Mouse (Mus musculus) lung, postnatal 0 days (tissue): Measurements from ENCODE around the gene Miox. TPM values are rescaled to one million over a fixed set of nuclear protein-coding genes. Genes with fewer than 3 reads are reported as not detected.

Source experiments
- ATAC-seq: fragments of 200-750 bp; cut with Nextera tagmentation; 2 replicates; pipeline ENCODE4 v1.8.0; 2017; ENCODE audit warnings: moderate library complexity
- DNase-seq: peaks from one replicate; pipeline ENCODE4 v3.0.0-alpha.2; 2016; ENCODE audit warnings: low spot score
- H3K27ac ChIP-seq: fragments of 300-500 bp; sonication (generic); 2 replicates; pipeline ENCODE4 v1.5.1; 2014; ENCODE audit warnings: antibody characterized with exemption, mild to moderate bottlenecking, low read length, mixed read lengths
- H3K27me3 ChIP-seq: fragments of 300-500 bp; sonication (generic); replicated peaks from 2 replicates; pipeline ENCODE4 v1.6.1; 2014; ENCODE audit warnings: low read length, mixed read lengths; ENCODE audit not compliant: insufficient read depth
- H3K36me3 ChIP-seq: fragments of 300-500 bp; sonication (generic); 2 replicates; pipeline ENCODE4 v1.6.1; 2014; ENCODE audit warnings: low read length, mixed read lengths; ENCODE audit not compliant: insufficient read depth
- H3K4me1 ChIP-seq: fragments of 300-500 bp; sonication (generic); 2 replicates; pipeline ENCODE4 v1.6.1; 2014; ENCODE audit warnings: antibody characterized with exemption, low read depth, low read length, mixed read lengths; ENCODE audit not compliant: insufficient read depth
- H3K4me2 ChIP-seq: fragments of 300-500 bp; sonication (generic); replicated peaks from 2 replicates; pipeline ENCODE4 v1.6.1; 2014; ENCODE audit warnings: low read depth, mild to moderate bottlenecking, low read length, moderate library complexity, mixed read lengths
- H3K4me3 ChIP-seq: fragments of 300-500 bp; sonication (generic); 2 replicates; pipeline ENCODE4 v1.5.1; 2014; ENCODE audit warnings: low read depth, low read length
- H3K9ac ChIP-seq: fragments of 300-500 bp; sonication (generic); replicated peaks from 2 replicates; pipeline ENCODE4 v1.6.1; 2014; ENCODE audit warnings: low read depth, mild to moderate bottlenecking
- H3K9me3 ChIP-seq: fragments of 300-500 bp; sonication (generic); 2 replicates; pipeline ENCODE4 v1.6.1; 2016; ENCODE audit warnings: low read length, mixed read lengths
- CTCF ChIP-seq: IDR thresholded peaks from 2 replicates; pipeline ENCODE4 v1.5.1; 2016; ENCODE audit warnings: antibody characterized with exemption, mild to moderate bottlenecking
- EP300 ChIP-seq: IDR thresholded peaks from 2 replicates; pipeline ENCODE4 v1.6.1; 2016; ENCODE audit warnings: antibody characterized with exemption, mild to moderate bottlenecking, control low read depth
- WGBS: fragments of 180-500 bp; shearing (Covaris S2); extraction: QIAGEN DNeasy Blood & Tissue Kit; methylation state at CpG from one replicate; pipeline ENCODE4 v1.1.7; 2014; 5-methylcytosine and 5-hydroxymethylcytosine counted together
- polyA plus RNA-seq: library from polyadenylated mRNA; unstranded; fragments of >200 nt; fragmentation: Nextera tagmentation; extraction: Ambion mirVana; gene quantifications from 2 replicates; pipeline ENCODE4 v1.2.1, GENCODE M21; 2015

Gene Miox
- polyA plus RNA-seq, 1 experiment from 2014 or later = not detected

DNA sequence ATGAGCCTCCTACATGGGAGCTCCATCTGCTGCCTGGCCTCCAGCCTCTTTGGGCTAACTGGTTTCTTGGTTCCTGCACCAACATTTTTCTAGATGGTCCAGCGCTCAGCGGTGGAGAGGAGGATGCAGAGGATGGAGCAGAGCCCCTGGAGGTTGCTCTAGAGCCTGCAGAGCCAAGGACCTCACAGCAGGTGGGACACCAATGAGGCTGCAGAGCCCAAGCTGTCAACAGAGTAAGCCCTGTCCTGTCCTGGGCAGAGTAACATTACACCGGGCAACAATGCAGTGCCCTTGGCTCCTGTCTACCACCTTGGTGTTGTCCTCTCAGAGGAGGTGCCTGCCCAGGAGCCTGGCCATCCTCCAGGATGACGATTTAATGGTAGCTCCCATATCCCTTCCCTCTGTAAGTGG is 30.9 kb downstream of the Miox start:
- H3K4me3 ChIP-seq = no peak overlapping the region
- TF ChIP-seq CTCF (no peak), EP300 (no peak)
- no peak for ATAC-seq
- WGBS = 93% methylated on average over 4 of the region's 4 CpGs
- no peaks in the 10 kb centered on the region for H3K4me1 ChIP-seq
- no peak overlapping the region for H3K9ac ChIP-seq
- no peak overlapping the region for H3K4me2 ChIP-seq
- H3K27ac ChIP-seq = no peak overlapping the region
- no peak for DNase-seq
- H3K27me3 ChIP-seq = no peaks in the 10 kb centered on the region
- H3K36me3 ChIP-seq = peaks cover 59% of the 10 kb centered on the region
- H3K9me3 ChIP-seq = no peaks in the 10 kb centered on the region

DNA sequence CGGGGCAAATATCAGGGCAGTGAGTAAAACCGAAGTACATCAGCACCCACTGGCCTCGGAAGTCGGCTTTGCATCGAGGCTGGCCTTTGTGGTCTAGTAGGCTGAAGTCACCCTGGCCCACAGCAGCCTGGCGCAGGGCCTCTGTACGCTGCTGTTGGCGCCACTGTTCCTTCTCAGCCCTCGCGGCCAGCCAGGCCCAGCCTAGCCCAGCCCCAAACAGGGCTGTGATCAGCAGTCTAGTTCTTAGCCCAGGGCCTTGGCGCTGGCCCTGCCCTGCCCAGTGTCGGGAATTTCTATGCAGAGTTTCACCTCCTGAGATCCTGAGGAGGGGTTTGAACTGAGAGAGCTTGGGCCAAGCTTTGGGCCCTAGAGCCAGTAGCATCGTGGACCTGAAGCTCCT is 37.9 kb downstream of the Miox start:
- WGBS = 82% methylated on average over 13 of the region's 13 CpGs
- DNase-seq = no peak
- Histone ChIP-seq H3K4me2 (no peak overlapping the region), H3K4me1 (peaks cover 8% of the 10 kb centered on the region), H3K27ac (no peak overlapping the region), H3K36me3 (peaks cover 34% of the 10 kb centered on the region), H3K9ac (no peak overlapping the region), H3K9me3 (no peaks in the 10 kb centered on the region), H3K4me3 (no peak overlapping the region), H3K27me3 (peaks cover 9% of the 10 kb centered on the region)
- TF ChIP-seq EP300 (no peak), CTCF (no peak)
- ATAC-seq = no peak

DNA sequence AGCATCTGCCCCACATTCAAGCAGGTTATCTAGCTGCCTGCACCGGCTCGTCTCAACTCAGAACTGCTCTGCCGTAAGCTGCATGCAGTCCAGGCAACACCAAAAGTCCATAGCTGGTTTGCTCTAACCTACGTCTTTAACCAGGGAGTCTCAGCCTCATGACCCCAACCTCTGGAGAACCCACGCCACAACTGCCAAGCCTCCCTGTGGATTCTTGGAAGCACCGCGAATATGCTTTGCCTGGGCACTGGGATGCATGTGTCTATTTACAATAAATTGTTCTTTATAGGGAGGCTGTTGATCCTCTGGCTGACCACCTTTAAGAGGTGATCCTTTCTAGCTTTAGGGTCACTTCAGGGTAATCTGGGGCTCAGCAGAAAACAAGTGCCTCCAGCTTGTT is 38.3 kb downstream of the Miox start:
- H3K27ac ChIP-seq = no peak overlapping the region

GRCm38 (mm10) chr15:89373027-89373761 is 39.0 kb downstream of the Miox start:
- WGBS = 1% methylated on average over 35 of the region's 35 CpGs
- H3K4me3 ChIP-seq = peak overlapping the region; percentile 68
- TF ChIP-seq CTCF (peak; percentile 81), EP300 (no peak)
- peak overlapping the region; percentile 85 for H3K4me2 ChIP-seq
- peak overlapping the region; percentile 88 for H3K27ac ChIP-seq
- H3K9me3 ChIP-seq = no peaks in the 10 kb centered on the region
- peak overlapping the region; percentile 56 for H3K9ac ChIP-seq
- ATAC-seq (peak; percentile 92), DNase-seq (peak; percentile 90)
- H3K27me3 ChIP-seq = peaks cover 20% of the 10 kb centered on the region
- peaks cover 8% of the 10 kb centered on the region for H3K4me1 ChIP-seq
- H3K36me3 ChIP-seq = peaks cover 27% of the 10 kb centered on the region

More for the DNA sequence above, 38.3 kb downstream of the Miox start:
- H3K27me3 ChIP-seq = peaks cover 13% of the 10 kb centered on the region
- peaks cover 34% of the 10 kb centered on the region for H3K36me3 ChIP-seq
- H3K9ac ChIP-seq = no peak overlapping the region
- H3K9me3 ChIP-seq = no peaks in the 10 kb centered on the region
- ATAC-seq (no peak), DNase-seq (no peak)
- H3K4me3 ChIP-seq = no peak overlapping the region
- 83% methylated on average over 7 of the region's 7 CpGs for WGBS
- TF ChIP-seq EP300 (no peak), CTCF (no peak)
- H3K4me2 ChIP-seq = no peak overlapping the region
- peaks cover 8% of the 10 kb centered on the region for H3K4me1 ChIP-seq

DNA sequence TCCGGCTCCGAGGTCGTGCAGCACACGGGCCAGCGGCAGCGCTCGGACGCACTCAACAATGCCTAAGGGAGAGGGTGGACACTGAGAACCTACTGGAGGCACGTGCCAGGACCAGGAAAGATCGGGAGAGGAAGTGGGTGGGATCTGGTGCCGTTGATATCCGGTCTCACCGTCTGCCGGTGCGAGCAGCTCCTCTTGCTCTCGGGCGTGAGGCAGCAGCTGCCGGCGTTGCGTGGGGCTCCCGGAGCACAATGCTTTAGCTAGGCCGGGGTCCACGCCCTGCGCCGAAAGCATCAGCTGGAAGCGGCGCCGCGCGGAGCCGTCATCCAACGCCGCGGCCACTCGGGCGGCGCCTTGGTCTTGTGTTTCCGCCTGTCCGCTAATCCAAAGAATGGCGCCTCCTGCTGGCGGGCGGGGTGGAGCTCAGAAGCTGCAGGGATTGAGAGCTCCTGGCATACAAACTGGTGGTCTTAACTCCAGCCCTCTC is 39.6 kb downstream of the Miox start, which contains the start of gene Sco2:
Sco2 (minus strand) TSS at position 85 of the 487 bp plus-strand sequence.
- DNase-seq = peak; percentile 93
- H3K4me3 ChIP-seq = peak within 1 kb of the TSS; percentile 68
- peak within 1 kb of the TSS; percentile 56 for H3K9ac ChIP-seq
- 3% methylated on average over 37 of the region's 42 CpGs for WGBS
- peaks cover 23% of the 10 kb centered on the region for H3K36me3 ChIP-seq
- no peaks in the 10 kb centered on the region for H3K9me3 ChIP-seq
- H3K27me3 ChIP-seq = peaks cover 25% of the 10 kb centered on the region
- peak within 1 kb of the TSS; percentile 88 for H3K27ac ChIP-seq
- ATAC-seq = peak; percentile 88
- TF ChIP-seq EP300 = no peak
- peak; percentile 83 for TF ChIP-seq CTCF
- H3K4me2 ChIP-seq = peak within 1 kb of the TSS; percentile 85
- H3K4me1 ChIP-seq = peaks cover 8% of the 10 kb centered on the region

- Histone ChIP-seq H3K36me3 (peaks cover 22% of the 10 kb centered on the region), H3K9ac (peak overlapping the region; percentile 56; the same call in 1 of the 2 replicates), H3K4me1 (peaks cover 8% of the 10 kb centered on the region), H3K27ac (no peak overlapping the region), H3K27me3 (peaks cover 30% of the 10 kb centered on the region), H3K4me3 (peak overlapping the region; percentile 68), H3K4me2 (peak overlapping the region; percentile 85), H3K9me3 (no peaks in the 10 kb centered on the region)
- TF ChIP-seq CTCF = no peak
- no peak for TF ChIP-seq EP300
- DNase-seq = no peak
- 46% methylated on average over 9 of the region's 9 CpGs for WGBS
- ATAC-seq = no peak
Observed at GRCm38 (mm10) chr15:89374340-89374739, 40.1 kb downstream of the Miox start.
